ENCODE assay signal across 9 mouse cellular contexts in genomic region chr15:10872322-10872967, GRCm38 (mm10).
DNase-seq lines count a peak whose midpoint lies in the region; ATAC-seq and TF ChIP-seq lines count a peak whose summit lies in the region.
"Had no signal": no experiment of that assay in that cellular context is flagged by ENCODE, and none has a peak within 500 bp of the region (broad histone marks: within the 10 kb centered on the region; RNA-seq: fewer than 3 reads in every experiment).

No protein-coding gene starts in this region.

- H3K4me3 ChIP-seq in heart, postnatal 0 days (ENCODE audit: low read depth, low read length), result no peak overlapping the region
- no peak overlapping the region for H3K4me3 ChIP-seq in heart, embryonic 10.5 days
- no peak overlapping the region for H3K4me3 ChIP-seq in MEL (ENCODE audit: control insufficient read depth in 1 of 2, insufficient read depth in 1 of 2, low read depth in 2 of 2, low read length in 2 of 2)
- no peak overlapping the region for H3K4me3 ChIP-seq in forebrain, embryonic 16.5 days (replicated peaks; ENCODE audit: low read length)
- H3K4me3 ChIP-seq: limb, embryonic 15.5 days had no signal

- no peak for TF ChIP-seq EP300 in heart, postnatal 0 days (IDR thresholded peaks at IDR 0.05; ENCODE audit: low read depth)
- TF ChIP-seq EP300 in MEL (IDR thresholded peaks at IDR 0.05; ENCODE audit: low read depth in 1 of 2, low read length in 2 of 2), result no peak

- no peak for TF ChIP-seq POLR2A in MEL (IDR thresholded peaks at IDR 0.05; ENCODE audit: control insufficient read depth in 1 of 2, insufficient read depth in 1 of 2, low read depth in 1 of 2, low read length in 2 of 2, poor library complexity in 1 of 2)

- peak; percentile 69 for TF ChIP-seq CTCF in heart, postnatal 0 days (IDR thresholded peaks at IDR 0.05; ENCODE audit: low read depth)
- peak; percentile 54 to 69 (median 56) for TF ChIP-seq CTCF in MEL (IDR thresholded peaks at IDR 0.05 in 2 of 3, conservative IDR thresholded peaks at IDR 0.05 in 1 of 3; ENCODE audit: control insufficient read depth in 1 of 3, insufficient read depth in 1 of 3, low read depth in 2 of 3, low read length in 3 of 3, poor library complexity in 1 of 3, severe bottlenecking in 1 of 3)

- H3K4me2 ChIP-seq in heart, postnatal 0 days (ENCODE audit: low read depth, low read length), result peak overlapping the region; percentile 32; the same call in 1 of the 2 replicates
- H3K4me2 ChIP-seq in forebrain, embryonic 16.5 days (ENCODE audit: low read length), result no peak overlapping the region
- H3K4me2 ChIP-seq: limb, embryonic 15.5 days had no signal

- H3K4me1 ChIP-seq in heart, postnatal 0 days (ENCODE audit: control insufficient read depth, insufficient read depth), result peaks cover 11% of the 10 kb centered on the region
- peaks cover 11% of the 10 kb centered on the region for H3K4me1 ChIP-seq in heart, embryonic 10.5 days
- 0 out of 4 replicates have a peak, but pooled peaks cover 0 to 2% of the 10 kb centered on the region in 2 experiments for H3K4me1 ChIP-seq in MEL (ENCODE audit: control insufficient read depth in 1 of 2, insufficient read depth in 2 of 2, low read length in 2 of 2)
- H3K4me1 ChIP-seq in forebrain, embryonic 16.5 days (replicated peaks; ENCODE audit: control insufficient read depth, insufficient read depth, low read length), result no peaks in the 10 kb centered on the region

- no peaks in the 10 kb centered on the region for H3K36me3 ChIP-seq in heart, postnatal 0 days (replicated peaks; ENCODE audit: control insufficient read depth, insufficient read depth, low read length)
- no peaks in the 10 kb centered on the region for H3K36me3 ChIP-seq in heart, embryonic 10.5 days
- no peaks in the 10 kb centered on the region for H3K36me3 ChIP-seq in MEL (ENCODE audit: control insufficient read depth in 1 of 2, insufficient read depth in 2 of 2, low read length in 2 of 2)
- H3K36me3 ChIP-seq in forebrain, embryonic 16.5 days (ENCODE audit: control insufficient read depth, insufficient read depth), result no peaks in the 10 kb centered on the region
- H3K36me3 ChIP-seq: limb, embryonic 15.5 days had no signal

- TF ChIP-seq RAD21 in MEL (IDR thresholded peaks at IDR 0.05; ENCODE audit: low read depth, low read length), result peak; percentile 60

- WGBS in heart, postnatal 0 days, result 14% methylated on average over 13 of the region's 13 CpGs
- 21% methylated on average over 13 of the region's 13 CpGs for WGBS in heart, embryonic 10.5 days
- 19% methylated on average over 13 of the region's 13 CpGs for WGBS in forebrain, embryonic 16.5 days

- ATAC-seq in heart, postnatal 0 days (ENCODE audit: insufficient read depth, low read depth), result no peak
- ATAC-seq in forebrain, embryonic 16.5 days, result peak; percentile 57
- no peak for ATAC-seq in erythroid progenitor cell, adult 5-6 weeks (replicated peaks; ENCODE audit: low FRiP score, poor library complexity, severe bottlenecking)
- no peak; the same call in 1 of the 2 replicates for ATAC-seq in granulocyte monocyte progenitor cell, adult 5-6 weeks (replicated peaks; ENCODE audit: poor library complexity, severe bottlenecking)

- DNase-seq in heart, postnatal 0 days (ENCODE audit: low spot score), result peak; percentile 53
- DNase-seq in heart, embryonic 10.5 days (ENCODE audit: low spot score), result no peak
- peak; percentile 48 for DNase-seq in MEL (ENCODE audit: low read depth, low spot score)
- peak; percentile 58 for DNase-seq in lung, postnatal 36 days
- no peak for DNase-seq in frontal cortex, postnatal 36 days (ENCODE audit: low spot score in 2 of 2)

- no peaks in the 10 kb centered on the region for H3K27me3 ChIP-seq in heart, postnatal 0 days (ENCODE audit: control insufficient read depth, insufficient read depth, low read length)
- no peaks in the 10 kb centered on the region for H3K27me3 ChIP-seq in heart, embryonic 10.5 days (ENCODE audit: insufficient read depth, poor library complexity, severe bottlenecking)
- no peaks in the 10 kb centered on the region for H3K27me3 ChIP-seq in MEL (ENCODE audit: control insufficient read depth in 1 of 2, insufficient read depth in 2 of 2, low read length in 2 of 2)
- H3K27me3 ChIP-seq in forebrain, embryonic 16.5 days (replicated peaks; ENCODE audit: control insufficient read depth, insufficient read depth, low read length), result no peaks in the 10 kb centered on the region
- H3K27me3 ChIP-seq: limb, embryonic 15.5 days had no signal

- no peak overlapping the region for H3K27ac ChIP-seq in heart, postnatal 0 days (ENCODE audit: low read depth)
- H3K27ac ChIP-seq in heart, embryonic 10.5 days, result no peak overlapping the region
- H3K27ac ChIP-seq in MEL (ENCODE audit: control insufficient read depth, low read depth, low read length), result no peak overlapping the region
- H3K27ac ChIP-seq in forebrain, embryonic 16.5 days (ENCODE audit: low read length), result no peak overlapping the region
- H3K27ac ChIP-seq: limb, embryonic 15.5 days had no signal

- no peaks in the 10 kb centered on the region for H3K9me3 ChIP-seq in heart, postnatal 0 days (replicated peaks; ENCODE audit: control insufficient read depth, low read length)
- no peaks in the 10 kb centered on the region for H3K9me3 ChIP-seq in heart, embryonic 10.5 days
- no peaks in the 10 kb centered on the region for H3K9me3 ChIP-seq in MEL (replicated peaks; ENCODE audit: insufficient read depth, low read length)
- H3K9me3 ChIP-seq in forebrain, embryonic 16.5 days (ENCODE audit: control insufficient read depth, low read length), result no peaks in the 10 kb centered on the region
- H3K9me3 ChIP-seq: limb, embryonic 15.5 days had no signal

- H3K79me2 ChIP-seq in MEL (ENCODE audit: control insufficient read depth, insufficient read depth, low read length, poor library complexity), result no peaks in the 10 kb centered on the region

- H3K9ac ChIP-seq in heart, postnatal 0 days (replicated peaks; ENCODE audit: low read depth, low read length), result no peak overlapping the region
- no peak overlapping the region for H3K9ac ChIP-seq in MEL (ENCODE audit: control insufficient read depth, low read depth, low read length, poor library complexity, severe bottlenecking)
- H3K9ac ChIP-seq in forebrain, embryonic 16.5 days (replicated peaks; ENCODE audit: low read depth, low read length), result no peak overlapping the region
- H3K9ac ChIP-seq: limb, embryonic 15.5 days had no signal

TF ChIP-seq in MEL, 35 proteins besides CTCF, POLR2A, EP300 and RAD21:
- TF ChIP-seq GATA1 (IDR thresholded peaks at IDR 0.05; ENCODE audit: low read depth, low read length), result no peak
- TF ChIP-seq SMC3 (IDR thresholded peaks at IDR 0.05; ENCODE audit: low read depth, low read length), result peak; percentile 59
- no peak for TF ChIP-seq CHD1 (IDR thresholded peaks at IDR 0.05; ENCODE audit: low read depth, low read length)
- no peak for TF ChIP-seq ZNF384 (IDR thresholded peaks at IDR 0.05; ENCODE audit: low read depth, low read length)
- TF ChIP-seq BHLHE40 (IDR thresholded peaks at IDR 0.05; ENCODE audit: borderline replicate concordance, low read depth, low read length), result no peak
- no peak for TF ChIP-seq KAT2A (conservative IDR thresholded peaks at IDR 0.05; ENCODE audit: low read depth, low read length)
- no peak for TF ChIP-seq POLR2AphosphoS2 (IDR thresholded peaks at IDR 0.05; ENCODE audit: low read length)
- no peak for TF ChIP-seq MEF2A (IDR thresholded peaks at IDR 0.05; ENCODE audit: extremely low read depth, insufficient replicate concordance, low read depth, low read length, poor library complexity, severe bottlenecking)
- no peak for TF ChIP-seq POLR2AphosphoS5 (IDR thresholded peaks at IDR 0.05; ENCODE audit: borderline replicate concordance, low read depth, low read length)
- peak; percentile 17; the same call in 1 of the 2 replicates for TF ChIP-seq ZC3H11A (IDR thresholded peaks at IDR 0.05; ENCODE audit: low read depth, low read length)

Comparison
In these comparisons a context has a peak if more than half of its experiments do, and no peak if none do; other contexts are left out.
1. DNase-seq: peak in heart, postnatal 0 days (single experiment), MEL (single experiment) and lung, postnatal 36 days (single experiment); none in heart, embryonic 10.5 days (single experiment) and frontal cortex, postnatal 36 days (0 of 2).